Mouse (Mus musculus): ENCODE data around the gene Plaur. TPM values are rescaled to one million over a fixed set of nuclear protein-coding genes. Genes with fewer than 3 reads are reported as not detected.
A peak's percentile ranks its signal among the peaks of the same experiment; 100 is the strongest.
"Not testable (repeated sequence)": the region's sequence is repeated elsewhere in the genome, so short reads cannot be mapped to it uniquely, and the experiment has no call there.

Plaur gene
- polyA plus RNA-seq, 1 experiment from 2014 or later: 3.8 TPM

DNA sequence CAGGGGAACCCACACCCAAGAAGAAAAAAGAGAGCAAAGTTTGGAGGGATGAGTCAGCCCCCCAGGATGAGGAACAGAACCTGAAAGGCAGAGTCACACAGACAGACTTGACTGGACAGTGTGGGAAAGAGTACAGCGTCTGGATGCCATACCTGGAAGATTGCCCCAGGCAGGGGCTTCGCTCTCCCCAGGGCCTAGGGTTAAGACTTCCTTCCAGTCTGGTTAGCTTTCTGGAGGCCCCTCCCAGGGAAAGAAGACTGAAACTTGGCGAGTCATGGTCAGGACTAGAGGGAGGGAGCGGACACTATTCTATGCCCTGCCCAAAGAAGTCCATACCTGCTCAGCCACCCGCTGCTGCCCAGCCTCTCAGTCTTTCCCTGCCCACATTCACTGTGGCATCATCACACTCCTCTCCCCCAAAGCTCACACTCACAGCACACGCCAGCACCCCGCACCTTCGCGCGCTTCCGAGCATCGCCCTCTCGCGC, 18.7 kb downstream of the Plaur start:
- peaks cover 12% of the 10 kb centered on the region for H3K4me1 ChIP-seq
- no peaks in the 10 kb centered on the region for H3K36me3 ChIP-seq
- H3K4me2 ChIP-seq: peak overlapping the region; percentile 95
- 8% methylated on average over 14 of the region's 14 CpGs for WGBS
- H3K9ac ChIP-seq: peak overlapping the region; percentile 75
- peak overlapping the region; percentile 68 for H3K4me3 ChIP-seq
- peaks cover 43% of the 10 kb centered on the region for H3K27me3 ChIP-seq
- H3K9me3 ChIP-seq: 0 out of 2 replicates have a peak, but pooled peaks cover 2% of the 10 kb centered on the region
- peak; percentile 33; the same call in 1 of the 2 replicates for ATAC-seq (ENCODE audit: insufficient number of reproducible peaks, insufficient read depth, low FRiP score, low TSS enrichment, low read depth)
- H3K27ac ChIP-seq: no peak overlapping the region

DNA sequence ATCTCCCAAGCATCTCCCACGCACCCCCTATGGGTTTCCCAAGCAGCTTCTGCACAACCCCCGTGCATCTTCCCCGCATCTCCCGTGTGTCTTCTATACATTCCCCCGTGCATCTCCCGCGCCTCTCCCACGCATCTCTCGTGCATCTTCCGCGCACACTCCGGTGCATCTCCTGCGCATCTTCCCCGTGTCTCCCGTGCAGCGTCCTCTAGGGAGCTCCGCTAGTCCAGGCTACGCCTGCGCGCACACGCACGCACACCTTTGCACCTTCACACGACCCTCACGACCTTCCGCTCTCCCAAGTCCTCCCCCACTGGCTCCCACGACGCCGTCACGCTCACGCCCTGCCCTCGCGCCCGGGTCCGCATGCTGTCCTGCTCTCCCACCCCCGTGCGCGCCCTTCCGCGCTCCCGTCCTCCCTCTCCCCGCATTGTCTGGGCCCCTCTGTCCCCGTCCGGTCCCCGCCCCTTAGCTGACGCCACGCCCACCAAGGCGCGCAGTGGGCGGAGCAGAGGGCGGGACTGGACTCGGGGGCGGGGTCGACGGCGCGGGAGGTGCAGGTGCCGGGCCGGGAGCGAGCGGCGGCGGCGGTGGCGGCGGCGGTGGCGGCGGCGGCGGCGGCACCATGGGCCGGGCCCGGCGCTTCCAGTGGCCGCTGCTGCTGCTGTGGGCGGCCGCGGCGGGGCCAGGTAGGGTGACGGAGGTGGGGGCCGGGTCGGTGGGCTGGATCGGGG, 19.4 kb downstream of the Plaur start, which contains the start of gene Cadm4:
TSS of gene Cadm4 (plus strand) at position 550 of the 734 bp plus-strand sequence.
- Histone ChIP-seq H3K27me3 (peaks cover 43% of the 10 kb centered on the region), H3K9ac (peak within 1 kb of the TSS; percentile 75), H3K4me3 (peak within 1 kb of the TSS; percentile 68), H3K36me3 (no peaks in the 10 kb centered on the region), H3K4me2 (peak within 1 kb of the TSS; percentile 95), H3K27ac (no peak within 1 kb of the TSS), H3K9me3 (0 out of 2 replicates have a peak, but pooled peaks cover 2% of the 10 kb centered on the region), H3K4me1 (peaks cover 14% of the 10 kb centered on the region)
- WGBS: under 1% methylated on average over 67 of the region's 83 CpGs
- ATAC-seq (ENCODE audit: insufficient number of reproducible peaks, insufficient read depth, low FRiP score, low TSS enrichment, low read depth): peak; percentile 69

- peaks cover 43% of the 10 kb centered on the region for H3K27me3 ChIP-seq
- peaks cover 19% of the 10 kb centered on the region for H3K4me1 ChIP-seq
- 2% methylated on average over 16 of the region's 38 CpGs for WGBS
- peak overlapping the region; percentile 68 for H3K4me3 ChIP-seq
- H3K27ac ChIP-seq: no peak overlapping the region
- H3K9me3 ChIP-seq: 0 out of 2 replicates have a peak, but pooled peaks cover 2% of the 10 kb centered on the region
- peak overlapping the region; percentile 75 for H3K9ac ChIP-seq
- H3K4me2 ChIP-seq: peak overlapping the region; percentile 95
- peak; percentile 11; the same call in 1 of the 2 replicates for ATAC-seq (ENCODE audit: insufficient number of reproducible peaks, insufficient read depth, low FRiP score, low TSS enrichment, low read depth)
- H3K36me3 ChIP-seq: no peaks in the 10 kb centered on the region
These were observed 20.1 kb downstream of the Plaur start for GRCm38 (mm10) chr7:24482208-24483020.

- H3K9ac ChIP-seq; H3K36me3 ChIP-seq; H3K27ac ChIP-seq; ATAC-seq (ENCODE audit: insufficient number of reproducible peaks, insufficient read depth, low FRiP score, low TSS enrichment, low read depth); H3K9me3 ChIP-seq: not testable (repeated sequence)
- Histone ChIP-seq H3K4me3 (peak overlapping the region; percentile 68; the same call in 1 of the 2 replicates), H3K4me1 (peaks cover 19% of the 10 kb centered on the region), H3K4me2 (peak overlapping the region; percentile 95; the same call in 1 of the 2 replicates), H3K27me3 (peaks cover 43% of the 10 kb centered on the region)
- 49% methylated on average over 6 of the region's 6 CpGs for WGBS
These were observed 21.0 kb downstream of the Plaur start for GRCm38 (mm10) chr7:24483291-24483690.

GRCm38 (mm10) chr7:24485481-24485880, 23.2 kb downstream of the Plaur start:
- ATAC-seq (ENCODE audit: insufficient number of reproducible peaks, insufficient read depth, low FRiP score, low TSS enrichment, low read depth): no peak
- no peaks in the 10 kb centered on the region for H3K9me3 ChIP-seq
- H3K4me3 ChIP-seq: no peak overlapping the region
- no peak overlapping the region for H3K9ac ChIP-seq
- H3K27me3 ChIP-seq: peaks cover 35% of the 10 kb centered on the region
- H3K4me1 ChIP-seq: peaks cover 19% of the 10 kb centered on the region
- WGBS: 72% methylated on average over 9 of the region's 9 CpGs
- H3K4me2 ChIP-seq: no peak overlapping the region
- no peaks in the 10 kb centered on the region for H3K36me3 ChIP-seq
- H3K27ac ChIP-seq: no peak overlapping the region

GRCm38 (mm10) chr7:24486654-24487130, 24.4 kb downstream of the Plaur start:
- H3K4me2 ChIP-seq: no peak overlapping the region
- no peak overlapping the region for H3K9ac ChIP-seq
- H3K4me3 ChIP-seq: no peak overlapping the region
- H3K4me1 ChIP-seq: peaks cover 12% of the 10 kb centered on the region; the same call in 1 of the 2 replicates
- H3K36me3 ChIP-seq: no peaks in the 10 kb centered on the region
- WGBS: 48% methylated on average over 9 of the region's 9 CpGs
- H3K9me3 ChIP-seq: no peaks in the 10 kb centered on the region
- no peak overlapping the region for H3K27ac ChIP-seq
- H3K27me3 ChIP-seq: peaks cover 23% of the 10 kb centered on the region
- ATAC-seq (ENCODE audit: insufficient number of reproducible peaks, insufficient read depth, low FRiP score, low TSS enrichment, low read depth): no peak; the same call in 1 of the 2 replicates

GRCm38 (mm10) chr7:24487403-24487802, 25.1 kb downstream of the Plaur start:
- no peak overlapping the region for H3K27ac ChIP-seq
- H3K36me3 ChIP-seq: no peaks in the 10 kb centered on the region
- no peaks in the 10 kb centered on the region for H3K9me3 ChIP-seq
- H3K4me3 ChIP-seq: no peak overlapping the region
- H3K27me3 ChIP-seq: peaks cover 23% of the 10 kb centered on the region
- 17% methylated on average over 3 of the region's 3 CpGs for WGBS
- H3K9ac ChIP-seq: no peak overlapping the region
- H3K4me2 ChIP-seq: no peak overlapping the region
- peaks cover 12% of the 10 kb centered on the region; the same call in 1 of the 2 replicates for H3K4me1 ChIP-seq
- ATAC-seq (ENCODE audit: insufficient number of reproducible peaks, insufficient read depth, low FRiP score, low TSS enrichment, low read depth): no peak

- 84% methylated on average over 8 of the region's 8 CpGs for WGBS
- Histone ChIP-seq H3K4me3 (no peak overlapping the region), H3K9ac (no peak overlapping the region), H3K27me3 (peaks cover 16% of the 10 kb centered on the region), H3K27ac (no peak overlapping the region), H3K36me3 (no peaks in the 10 kb centered on the region), H3K4me1 (peaks cover 7% of the 10 kb centered on the region; the same call in 1 of the 2 replicates), H3K9me3 (no peaks in the 10 kb centered on the region), H3K4me2 (no peak overlapping the region)
- no peak for ATAC-seq (ENCODE audit: insufficient number of reproducible peaks, insufficient read depth, low FRiP score, low TSS enrichment, low read depth)
These were observed 26.0 kb downstream of the Plaur start for GRCm38 (mm10) chr7:24488303-24488702.

DNA sequence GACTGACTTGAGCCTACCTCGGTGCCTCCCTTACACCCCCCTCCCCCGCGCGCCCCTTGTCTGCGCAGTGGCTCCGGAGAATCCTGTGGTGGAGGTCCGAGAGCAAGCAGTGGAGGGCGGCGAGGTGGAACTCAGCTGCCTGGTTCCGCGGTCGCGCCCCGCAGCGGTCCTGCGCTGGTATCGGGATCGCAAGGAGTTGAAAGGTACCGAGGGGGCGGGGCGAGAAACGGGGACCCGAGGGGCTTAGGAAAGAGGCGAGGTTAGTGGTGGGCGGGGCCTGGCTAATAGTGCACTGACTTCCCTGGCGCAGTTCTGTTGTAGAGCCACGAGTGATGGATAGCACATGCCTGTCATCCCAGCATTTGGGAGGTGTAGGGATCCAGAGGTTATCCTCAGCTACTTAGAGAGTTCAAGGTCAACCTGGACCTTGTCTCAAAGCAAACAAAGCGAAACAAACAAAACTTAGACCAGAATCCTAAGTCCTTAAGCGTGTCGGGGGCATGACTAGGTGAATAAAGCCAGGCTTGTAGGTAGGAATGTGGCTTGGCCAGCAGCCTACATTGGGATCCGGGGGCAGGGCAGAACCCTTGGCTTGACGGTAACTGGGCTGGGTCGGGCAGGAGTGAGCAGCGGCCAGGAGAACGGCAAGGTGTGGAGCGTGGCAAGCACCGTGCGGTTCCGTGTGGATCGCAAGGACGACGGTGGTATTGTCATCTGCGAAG, 37.7 kb downstream of the Plaur start:
- Histone ChIP-seq H3K4me3 (peak overlapping the region; percentile 45), H3K27me3 (peaks cover 38% of the 10 kb centered on the region), H3K27ac (no peak overlapping the region), H3K36me3 (0 out of 2 replicates have a peak, but pooled peaks cover 8% of the 10 kb centered on the region), H3K9me3 (0 out of 2 replicates have a peak, but pooled peaks cover 3% of the 10 kb centered on the region), H3K4me2 (peak overlapping the region; percentile 69), H3K4me1 (peaks cover 28% of the 10 kb centered on the region), H3K9ac (peak overlapping the region; percentile 65)
- peak; percentile 35 for ATAC-seq (ENCODE audit: insufficient number of reproducible peaks, insufficient read depth, low FRiP score, low TSS enrichment, low read depth)
- WGBS: 10% methylated on average over 43 of the region's 43 CpGs

DNA sequence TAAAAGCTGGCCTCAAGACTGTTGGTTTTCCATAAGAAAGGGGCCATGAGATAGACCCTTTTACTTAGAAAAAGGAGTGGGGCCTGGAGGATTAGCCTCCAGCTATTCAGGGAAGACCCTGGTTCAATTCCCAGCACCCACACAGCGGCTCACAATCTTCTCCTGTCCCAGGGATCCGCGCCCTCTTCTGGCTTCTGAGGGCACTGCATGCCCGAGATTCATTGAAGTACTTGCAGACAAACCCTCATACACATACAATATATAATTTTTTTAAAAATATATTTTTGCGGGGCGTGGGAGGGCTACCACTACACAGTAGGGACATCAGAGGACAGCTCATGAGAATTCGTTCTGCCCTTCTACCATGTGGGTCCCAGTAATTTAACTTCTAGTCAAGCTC, 38.6 kb downstream of the Plaur start:
- ATAC-seq (ENCODE audit: insufficient number of reproducible peaks, insufficient read depth, low FRiP score, low TSS enrichment, low read depth): no peak
- 29% methylated on average over 7 of the region's 7 CpGs for WGBS
- Histone ChIP-seq H3K4me2 (no peak overlapping the region), H3K4me1 (peaks cover 37% of the 10 kb centered on the region), H3K9ac (no peak overlapping the region), H3K27me3 (peaks cover 38% of the 10 kb centered on the region), H3K36me3 (0 out of 2 replicates have a peak, but pooled peaks cover 8% of the 10 kb centered on the region), H3K9me3 (0 out of 2 replicates have a peak, but pooled peaks cover 3% of the 10 kb centered on the region), H3K4me3 (no peak overlapping the region), H3K27ac (no peak overlapping the region)

All from embryonic facial prominence, embryonic 13.5 days (tissue).